Mouse (Mus musculus) 3134 (cell line): Measurements from ENCODE around the gene Bmi1.

Experiments used
- DNase-seq: peaks from one replicate; pipeline ENCODE4 v3.0.0-alpha.2; 2011; ENCODE audit warnings: low spot score; ENCODE audit not compliant: insufficient read length; ENCODE audit errors: extremely low read depth

The Bmi1 gene

GRCm38 (mm10) chr2:18722208-18722830 is 45.5 kb downstream of the Bmi1 start:
- no peak for DNase-seq

- no peak for DNase-seq
Observed at GRCm38 (mm10) chr2:18724462-18724861, 47.6 kb downstream of the Bmi1 start.

DNA sequence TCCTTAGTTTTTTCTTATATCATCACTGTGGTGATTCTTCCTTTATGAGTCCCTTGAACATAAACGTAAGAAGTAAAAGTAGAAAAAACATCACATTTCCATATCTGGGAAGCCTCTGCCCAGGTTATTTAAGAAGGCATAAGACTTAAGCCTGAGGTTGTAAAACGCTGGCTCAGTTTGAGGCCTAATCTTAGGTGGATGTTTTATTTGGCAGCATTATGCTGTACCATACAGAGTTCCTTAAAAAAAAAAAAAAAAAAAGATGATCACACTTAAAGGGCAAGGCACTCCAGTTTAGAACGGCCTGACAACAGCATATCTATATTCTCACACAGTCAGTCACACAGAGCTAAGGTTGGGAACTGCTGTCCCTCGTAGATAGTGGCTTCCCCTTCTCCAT is 49.1 kb downstream of the Bmi1 start:
- DNase-seq: no peak

- no peak for DNase-seq
Observed at GRCm38 (mm10) chr2:18731718-18732117, 54.9 kb downstream of the Bmi1 start.

GRCm38 (mm10) chr2:18734394-18735127 is 57.7 kb downstream of the Bmi1 start:
- DNase-seq: no peak
